Mouse (Mus musculus): Measurements from ENCODE around the gene Gm20388. TPM values are rescaled to one million over a fixed set of nuclear protein-coding genes. Genes with fewer than 3 reads are reported as not detected.

Gm20388 gene
- polyA plus RNA-seq, 1 experiment, result not detected

GRCm38 (mm10) chr8:123145279-123145678, 3234.6 kb downstream of the Gm20388 start:
- TF ChIP-seq POLR2A (IDR thresholded peaks at IDR 0.05; ENCODE audit: insufficient read depth, low read depth, low read length) (no peak), CTCF (IDR thresholded peaks at IDR 0.05; ENCODE audit: insufficient read depth, low read depth, low read length) (no peak)
- 75% methylated on average over 6 of the region's 6 CpGs for WGBS
- Histone ChIP-seq H3K4me1 (ENCODE audit: control insufficient read depth, insufficient read depth, low read length) (peaks cover 12% of the 10 kb centered on the region), H3K27ac (ENCODE audit: insufficient read depth, low read depth, low read length) (no peak overlapping the region), H3K4me3 (ENCODE audit: insufficient read depth, low read depth, low read length) (no peak overlapping the region)

- WGBS, result 32% methylated on average over 7 of the region's 7 CpGs
- TF ChIP-seq POLR2A (IDR thresholded peaks at IDR 0.05; ENCODE audit: insufficient read depth, low read depth, low read length) (no peak), CTCF (IDR thresholded peaks at IDR 0.05; ENCODE audit: insufficient read depth, low read depth, low read length) (no peak)
- H3K27ac ChIP-seq (ENCODE audit: insufficient read depth, low read depth, low read length), result peak overlapping the region; percentile 84
- H3K4me1 ChIP-seq (ENCODE audit: control insufficient read depth, insufficient read depth, low read length), result peaks cover 12% of the 10 kb centered on the region
- no peak overlapping the region for H3K4me3 ChIP-seq (ENCODE audit: insufficient read depth, low read depth, low read length)
Measured at GRCm38 (mm10) chr8:123146390-123146789, 3235.7 kb downstream of the Gm20388 start.

- Histone ChIP-seq H3K27ac (ENCODE audit: insufficient read depth, low read depth, low read length) (no peak overlapping the region), H3K4me3 (ENCODE audit: insufficient read depth, low read depth, low read length) (no peak overlapping the region), H3K4me1 (ENCODE audit: control insufficient read depth, insufficient read depth, low read length) (peaks cover 5% of the 10 kb centered on the region)
- 50% methylated on average over 9 of the region's 9 CpGs for WGBS
- TF ChIP-seq POLR2A (IDR thresholded peaks at IDR 0.05; ENCODE audit: insufficient read depth, low read depth, low read length) (no peak), CTCF (IDR thresholded peaks at IDR 0.05; ENCODE audit: insufficient read depth, low read depth, low read length) (no peak)
Measured at GRCm38 (mm10) chr8:123150737-123151171, 3240.1 kb downstream of the Gm20388 start.

DNA sequence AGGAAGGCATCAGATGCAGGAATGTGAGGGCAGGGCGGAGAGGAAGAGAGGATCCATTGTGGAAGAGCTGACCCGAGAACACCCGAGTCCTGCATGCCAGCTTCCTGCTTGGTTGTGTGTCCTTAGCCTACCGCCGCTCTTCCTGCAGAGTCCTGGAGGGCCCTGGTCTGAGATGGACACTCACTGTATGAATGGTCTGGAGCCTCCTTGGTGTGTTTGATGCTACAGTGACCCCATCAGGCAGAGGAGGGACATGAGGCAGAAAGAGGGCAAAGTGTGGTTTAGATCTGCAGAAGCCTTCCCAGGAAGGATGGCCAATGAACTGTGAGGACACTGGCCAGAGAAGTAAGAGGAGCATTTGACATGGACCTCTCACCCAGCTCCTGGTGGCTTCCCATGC, 3244.5 kb downstream of the Gm20388 start:
- Histone ChIP-seq H3K4me1 (ENCODE audit: control insufficient read depth, insufficient read depth, low read length) (peaks cover 13% of the 10 kb centered on the region; the same call in 1 of the 2 replicates), H3K4me3 (ENCODE audit: insufficient read depth, low read depth, low read length) (no peak overlapping the region), H3K27ac (ENCODE audit: insufficient read depth, low read depth, low read length) (no peak overlapping the region)
- TF ChIP-seq CTCF (IDR thresholded peaks at IDR 0.05; ENCODE audit: insufficient read depth, low read depth, low read length), result no peak
- no peak for TF ChIP-seq POLR2A (IDR thresholded peaks at IDR 0.05; ENCODE audit: insufficient read depth, low read depth, low read length)
- WGBS, result 71% methylated on average over 5 of the region's 5 CpGs

DNA sequence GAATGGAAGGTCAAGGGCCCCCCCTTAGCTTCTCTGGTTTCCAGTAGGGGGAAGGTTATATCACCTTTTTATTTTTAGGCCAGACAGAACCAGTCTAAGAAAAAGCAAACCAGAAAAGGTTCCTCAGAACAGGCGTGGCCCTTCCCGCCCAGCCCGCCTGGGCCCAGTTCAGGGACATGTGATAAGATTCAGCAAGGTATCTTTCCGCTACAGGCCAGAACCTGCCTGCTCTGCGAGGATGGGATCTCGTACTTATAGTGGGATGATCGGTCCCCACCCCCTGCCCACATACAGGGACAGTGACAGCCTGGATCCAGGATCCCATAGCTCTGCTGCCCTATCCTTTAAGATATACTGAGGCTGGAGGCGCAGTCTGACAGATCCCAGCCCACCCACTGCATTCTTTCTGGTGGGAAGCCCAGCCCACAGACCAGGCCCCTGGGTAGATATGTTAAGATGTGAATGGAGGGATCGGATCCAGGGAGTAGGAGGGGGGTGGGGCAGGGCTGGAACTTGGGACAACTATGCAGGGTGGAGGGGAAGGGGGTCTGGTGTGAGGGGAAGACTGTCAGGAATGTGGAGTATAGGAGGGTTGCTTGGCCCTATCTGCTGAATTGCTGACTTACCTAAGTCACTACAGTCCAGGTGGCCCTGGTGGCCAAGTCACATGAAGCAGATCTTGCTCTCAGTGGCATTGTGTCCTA, 3245.6 kb downstream of the Gm20388 start:
- peaks cover 13% of the 10 kb centered on the region; the same call in 1 of the 2 replicates for H3K4me1 ChIP-seq (ENCODE audit: control insufficient read depth, insufficient read depth, low read length)
- 76% methylated on average over 9 of the region's 9 CpGs for WGBS
- H3K27ac ChIP-seq (ENCODE audit: insufficient read depth, low read depth, low read length), result no peak overlapping the region
- no peak for TF ChIP-seq CTCF (IDR thresholded peaks at IDR 0.05; ENCODE audit: insufficient read depth, low read depth, low read length)
- no peak for TF ChIP-seq POLR2A (IDR thresholded peaks at IDR 0.05; ENCODE audit: insufficient read depth, low read depth, low read length)
- H3K4me3 ChIP-seq (ENCODE audit: insufficient read depth, low read depth, low read length), result no peak overlapping the region

DNA sequence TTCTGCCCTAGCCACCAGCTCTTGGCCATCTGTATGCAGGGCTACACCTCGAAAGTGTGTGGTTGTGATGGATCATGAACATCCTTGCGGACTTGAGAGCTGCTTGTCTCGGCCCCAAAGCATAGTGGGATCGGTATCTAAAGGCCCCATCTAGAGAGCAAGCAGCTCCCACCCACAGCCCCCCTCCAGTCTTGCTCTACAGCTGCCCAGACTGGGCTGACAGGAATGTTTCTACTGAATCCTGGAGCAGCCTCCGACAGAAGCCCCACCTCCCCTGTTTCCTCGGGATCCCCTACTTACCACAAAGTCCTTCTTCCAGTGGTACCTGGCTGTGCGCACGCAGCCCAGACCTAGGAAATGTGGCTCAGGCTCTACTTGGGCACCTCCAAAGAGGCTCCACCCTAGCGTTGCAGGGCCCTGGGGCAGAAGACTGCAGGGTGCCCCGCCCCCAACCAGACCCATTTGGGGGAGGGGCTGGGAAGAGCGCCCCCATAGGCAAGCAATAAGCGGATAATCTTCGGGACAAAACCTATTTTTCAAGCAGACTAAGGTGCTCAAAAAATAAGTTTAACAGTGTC, 3247.3 kb downstream of the Gm20388 start, which contains the start of gene Sult5a1:
Gene Sult5a1, minus strand, starts transcription at position 428 of the 578 bp plus-strand sequence.
- no peak within 1 kb of the TSS for H3K27ac ChIP-seq (ENCODE audit: insufficient read depth, low read depth, low read length)
- peaks cover 13% of the 10 kb centered on the region; the same call in 1 of the 2 replicates for H3K4me1 ChIP-seq (ENCODE audit: control insufficient read depth, insufficient read depth, low read length)
- no peak for TF ChIP-seq CTCF (IDR thresholded peaks at IDR 0.05; ENCODE audit: insufficient read depth, low read depth, low read length)
- no peak for TF ChIP-seq POLR2A (IDR thresholded peaks at IDR 0.05; ENCODE audit: insufficient read depth, low read depth, low read length)
- WGBS, result 37% methylated on average over 13 of the region's 13 CpGs
- no peak within 1 kb of the TSS for H3K4me3 ChIP-seq (ENCODE audit: insufficient read depth, low read depth, low read length)

- Histone ChIP-seq H3K4me3 (ENCODE audit: insufficient read depth, low read depth, low read length) (no peak overlapping the region), H3K4me1 (ENCODE audit: control insufficient read depth, insufficient read depth, low read length) (no peaks in the 10 kb centered on the region), H3K27ac (ENCODE audit: insufficient read depth, low read depth, low read length) (no peak overlapping the region)
- no peak for TF ChIP-seq POLR2A (IDR thresholded peaks at IDR 0.05; ENCODE audit: insufficient read depth, low read depth, low read length)
- TF ChIP-seq CTCF (IDR thresholded peaks at IDR 0.05; ENCODE audit: insufficient read depth, low read depth, low read length), result no peak
- WGBS, result 88% methylated on average over 3 of the region's 3 CpGs
Measured at GRCm38 (mm10) chr8:123181391-123181790, 3270.8 kb downstream of the Gm20388 start.

DNA sequence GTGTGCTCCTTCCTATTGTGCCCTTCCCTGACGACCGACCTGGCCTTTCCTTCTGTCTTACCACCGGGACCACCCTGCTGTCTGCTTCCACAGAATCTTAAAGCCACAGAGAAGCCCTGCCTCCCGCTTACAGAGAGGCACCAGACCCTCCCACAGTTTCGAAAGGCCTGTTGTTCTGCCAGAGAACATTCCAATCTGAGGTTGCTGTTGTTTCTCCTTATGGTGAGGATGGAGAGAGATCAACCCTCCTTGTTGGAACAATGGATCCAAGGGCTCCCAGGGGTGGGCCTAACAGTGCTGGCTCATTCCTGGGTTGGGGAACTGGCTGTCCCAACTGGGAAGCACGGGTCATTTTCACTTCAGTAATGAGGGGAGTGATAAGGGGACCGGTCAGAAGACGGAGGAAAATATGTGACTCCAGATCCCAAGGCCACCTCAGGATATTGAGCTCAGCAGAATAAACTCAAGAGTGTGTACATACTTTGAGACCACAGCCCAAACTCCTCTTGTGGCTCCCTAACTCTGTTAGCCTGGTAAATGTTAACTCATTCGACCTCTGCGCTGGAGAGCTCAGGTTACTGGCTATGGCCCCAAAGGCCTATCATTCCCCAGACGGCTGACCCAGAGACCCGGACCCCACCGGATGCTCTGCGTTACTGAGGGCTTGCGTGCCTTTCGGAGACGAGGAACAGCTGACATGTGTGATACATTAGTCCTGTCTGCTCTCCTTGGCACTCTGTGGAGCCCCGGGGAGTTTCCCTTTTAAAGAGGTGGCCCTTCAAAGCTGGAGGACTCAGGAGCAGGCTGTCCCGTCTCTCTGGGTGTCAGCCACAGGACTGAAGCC, 3275.1 kb downstream of the Gm20388 start, which contains the start of gene Dpep1:
Gene Dpep1, plus strand, starts transcription at position 677 of the 844 bp plus-strand sequence.
- Histone ChIP-seq H3K4me3 (ENCODE audit: insufficient read depth, low read depth, low read length) (no peak within 1 kb of the TSS), H3K4me1 (ENCODE audit: control insufficient read depth, insufficient read depth, low read length) (peaks cover 18% of the 10 kb centered on the region), H3K27ac (ENCODE audit: insufficient read depth, low read depth, low read length) (no peak within 1 kb of the TSS)
- TF ChIP-seq POLR2A (IDR thresholded peaks at IDR 0.05; ENCODE audit: insufficient read depth, low read depth, low read length) (no peak), CTCF (IDR thresholded peaks at IDR 0.05; ENCODE audit: insufficient read depth, low read depth, low read length) (no peak)
- 69% methylated on average over 19 of the region's 19 CpGs for WGBS

Measured in olfactory bulb, adult 2 months (tissue).